Mouse (Mus musculus) embryonic facial prominence, embryonic 11.5 days (tissue): ENCODE data around the gene Rbp2. TPM values are rescaled to one million over a fixed set of nuclear protein-coding genes. Genes with fewer than 3 reads are reported as not detected.

Experiments used
- ATAC-seq: fragments of 200-750 bp; cut with Nextera tagmentation; replicated peaks from 2 replicates; pipeline ENCODE4 v1.8.0; 2017; ENCODE audit warnings: low read depth; ENCODE audit not compliant: insufficient number of reproducible peaks, low FRiP score, low TSS enrichment
- DNase-seq: peaks from one replicate; pipeline ENCODE4 v3.0.0-alpha.2; 2015; ENCODE audit warnings: low spot score
- H3K27ac ChIP-seq: fragments of 300-500 bp; sonication (generic); replicated peaks from 2 replicates; pipeline ENCODE4 v1.5.1; 2014; ENCODE audit warnings: mild to moderate bottlenecking, low read depth, low read length, control low read depth
- H3K27me3 ChIP-seq: fragments of 300-500 bp; sonication (generic); 2 replicates; pipeline ENCODE4 v1.6.1; 2014; ENCODE audit warnings: mild to moderate bottlenecking, low read length, moderate library complexity, mixed read lengths; ENCODE audit not compliant: control insufficient read depth, insufficient read depth
- H3K36me3 ChIP-seq: fragments of 300-500 bp; sonication (generic); replicated peaks from 2 replicates; pipeline ENCODE4 v1.6.1; 2014; ENCODE audit warnings: low read depth, mild to moderate bottlenecking, low read length, moderate library complexity, mixed read lengths; ENCODE audit not compliant: control insufficient read depth, insufficient read depth
- H3K4me1 ChIP-seq: fragments of 300-500 bp; sonication (generic); 2 replicates; pipeline ENCODE4 v1.6.1; 2014; ENCODE audit warnings: low read length, mixed read lengths; ENCODE audit not compliant: control insufficient read depth, insufficient read depth
- H3K4me2 ChIP-seq: fragments of 300-500 bp; sonication (generic); 2 replicates; pipeline ENCODE4 v1.6.1; 2014; ENCODE audit warnings: low read depth, mild to moderate bottlenecking, control low read depth, low read length, moderate library complexity
- H3K4me3 ChIP-seq: fragments of 300-500 bp; sonication (generic); 2 replicates; pipeline ENCODE4 v1.5.1; 2014; ENCODE audit warnings: low read depth, low read length, control low read depth
- H3K9ac ChIP-seq: fragments of 300-500 bp; sonication (generic); replicated peaks from 2 replicates; pipeline ENCODE4 v1.6.1; 2014; ENCODE audit warnings: mild to moderate bottlenecking, control low read depth, low read length
- H3K9me3 ChIP-seq: fragments of 300-500 bp; sonication (generic); replicated peaks from 2 replicates; pipeline ENCODE4 v1.6.1; 2016; ENCODE audit warnings: mild to moderate bottlenecking, low read length, inconsistent platforms, mixed read lengths; ENCODE audit not compliant: control insufficient read depth
- WGBS: fragments of 180-500 bp; shearing (Covaris S2); extraction: QIAGEN DNeasy Blood & Tissue Kit; methylation state at CpG from one replicate; pipeline ENCODE4 v1.1.7; 2014; 5-methylcytosine and 5-hydroxymethylcytosine counted together
- polyA plus RNA-seq: library from polyadenylated mRNA; unstranded; fragments of >200 nt; fragmentation: Nextera tagmentation; extraction: Ambion mirVana; gene quantifications from 2 replicates; pipeline ENCODE4 v1.2.1, GENCODE M21; 2014

Rbp2 gene
- 0.38 TPM in 1 of 2 replicates, not detected in the other for polyA plus RNA-seq

DNA sequence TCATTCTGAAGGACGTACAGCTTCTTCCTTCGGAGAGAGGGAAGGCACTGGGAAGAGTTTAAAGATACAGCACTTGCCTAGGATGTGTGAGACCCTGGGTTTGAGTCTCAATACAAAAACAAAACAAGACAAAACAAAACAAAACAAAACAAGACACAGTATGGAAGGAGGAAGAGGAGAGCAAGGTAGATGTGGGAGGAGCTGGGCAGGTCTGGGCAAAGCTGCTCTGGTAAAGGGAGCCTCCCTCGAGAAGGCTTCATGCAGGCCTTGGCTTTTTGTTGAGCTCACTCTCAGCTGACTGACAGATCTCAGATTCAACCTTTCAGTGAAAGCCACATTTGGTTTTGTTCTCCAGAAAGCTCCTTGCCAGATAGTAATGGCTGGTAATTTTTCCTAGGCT lies at the start of gene Rbp2:
Gene Rbp2 (plus strand): TSS at position 301 of the 400 bp plus-strand sequence.
- DNase-seq, result no peak
- Histone ChIP-seq H3K36me3 (no peaks in the 10 kb centered on the region), H3K4me2 (no peak within 1 kb of the TSS), H3K4me3 (no peak within 1 kb of the TSS), H3K27me3 (no peaks in the 10 kb centered on the region), H3K4me1 (no peaks in the 10 kb centered on the region), H3K9me3 (no peaks in the 10 kb centered on the region), H3K9ac (no peak within 1 kb of the TSS), H3K27ac (no peak within 1 kb of the TSS)
- ATAC-seq, result no peak
- 91% methylated on average over 3 of the region's 3 CpGs for WGBS

- H3K4me2 ChIP-seq, result no peak overlapping the region
- H3K9ac ChIP-seq, result no peak overlapping the region
- ATAC-seq, result no peak
- WGBS, result 84% methylated on average over 4 of the region's 4 CpGs
- no peak overlapping the region for H3K4me3 ChIP-seq
- no peaks in the 10 kb centered on the region; the same call in 1 of the 2 replicates for H3K36me3 ChIP-seq
- H3K9me3 ChIP-seq, result no peaks in the 10 kb centered on the region
- H3K27ac ChIP-seq, result no peak overlapping the region
- H3K27me3 ChIP-seq, result no peaks in the 10 kb centered on the region
- no peaks in the 10 kb centered on the region for H3K4me1 ChIP-seq
- no peak for DNase-seq
These were observed 48.1 kb upstream of the Rbp2 start for GRCm38 (mm10) chr9:98437819-98438218.

DNA sequence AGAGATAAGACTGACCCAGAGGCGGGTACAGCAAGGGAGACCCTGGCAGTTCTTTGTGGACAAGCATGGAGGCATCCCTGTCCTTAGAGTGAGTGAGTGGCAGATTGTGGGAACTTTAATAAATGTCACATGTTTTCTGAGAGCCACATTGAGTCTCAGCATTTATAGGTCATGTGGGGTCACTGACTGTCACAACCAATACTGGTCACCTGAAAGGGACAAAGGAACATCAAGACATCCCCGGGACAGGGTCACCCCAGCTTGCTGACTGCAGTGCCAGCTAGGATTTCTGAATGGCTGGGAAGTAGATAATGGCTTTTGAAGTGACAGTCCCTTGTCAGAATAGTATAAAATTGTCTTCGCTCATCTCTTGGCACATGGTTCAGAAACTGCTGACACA lies 46.8 kb upstream of the Rbp2 start:
- 47% methylated on average over 3 of the region's 3 CpGs for WGBS
- H3K36me3 ChIP-seq, result no peaks in the 10 kb centered on the region; the same call in 1 of the 2 replicates
- ATAC-seq, result no peak
- H3K9ac ChIP-seq, result no peak overlapping the region
- DNase-seq, result no peak
- no peak overlapping the region for H3K4me2 ChIP-seq
- H3K27me3 ChIP-seq, result no peaks in the 10 kb centered on the region
- no peak overlapping the region for H3K27ac ChIP-seq
- no peaks in the 10 kb centered on the region for H3K4me1 ChIP-seq
- no peak overlapping the region for H3K4me3 ChIP-seq
- H3K9me3 ChIP-seq, result no peaks in the 10 kb centered on the region

DNA sequence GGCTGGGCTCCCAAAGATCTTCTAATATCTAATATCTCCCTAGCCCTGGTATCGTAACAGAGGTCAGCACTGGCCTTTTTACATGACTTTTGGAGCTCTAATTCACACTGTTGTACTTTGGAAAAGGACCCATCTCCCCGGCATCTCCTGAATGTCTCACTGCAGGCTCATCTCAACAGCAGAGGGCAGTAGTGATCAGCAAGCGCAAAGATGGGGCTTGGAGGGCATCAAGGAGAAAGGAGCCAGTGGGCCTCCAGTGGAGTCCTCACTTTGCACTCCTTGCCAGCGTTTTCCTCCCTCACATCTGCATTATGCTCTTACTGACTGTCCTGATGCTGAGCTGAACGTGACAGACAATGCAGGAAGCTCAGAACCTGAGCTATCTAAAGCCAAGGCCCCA lies 43.3 kb upstream of the Rbp2 start:
- no peak overlapping the region for H3K9ac ChIP-seq
- 55% methylated on average over 5 of the region's 5 CpGs for WGBS
- DNase-seq, result peak; percentile 60
- no peaks in the 10 kb centered on the region for H3K27me3 ChIP-seq
- no peaks in the 10 kb centered on the region for H3K9me3 ChIP-seq
- H3K36me3 ChIP-seq, result peaks cover 3% of the 10 kb centered on the region
- H3K4me2 ChIP-seq, result no peak overlapping the region
- no peak overlapping the region for H3K27ac ChIP-seq
- H3K4me3 ChIP-seq, result no peak overlapping the region
- no peaks in the 10 kb centered on the region for H3K4me1 ChIP-seq
- no peak for ATAC-seq

DNA sequence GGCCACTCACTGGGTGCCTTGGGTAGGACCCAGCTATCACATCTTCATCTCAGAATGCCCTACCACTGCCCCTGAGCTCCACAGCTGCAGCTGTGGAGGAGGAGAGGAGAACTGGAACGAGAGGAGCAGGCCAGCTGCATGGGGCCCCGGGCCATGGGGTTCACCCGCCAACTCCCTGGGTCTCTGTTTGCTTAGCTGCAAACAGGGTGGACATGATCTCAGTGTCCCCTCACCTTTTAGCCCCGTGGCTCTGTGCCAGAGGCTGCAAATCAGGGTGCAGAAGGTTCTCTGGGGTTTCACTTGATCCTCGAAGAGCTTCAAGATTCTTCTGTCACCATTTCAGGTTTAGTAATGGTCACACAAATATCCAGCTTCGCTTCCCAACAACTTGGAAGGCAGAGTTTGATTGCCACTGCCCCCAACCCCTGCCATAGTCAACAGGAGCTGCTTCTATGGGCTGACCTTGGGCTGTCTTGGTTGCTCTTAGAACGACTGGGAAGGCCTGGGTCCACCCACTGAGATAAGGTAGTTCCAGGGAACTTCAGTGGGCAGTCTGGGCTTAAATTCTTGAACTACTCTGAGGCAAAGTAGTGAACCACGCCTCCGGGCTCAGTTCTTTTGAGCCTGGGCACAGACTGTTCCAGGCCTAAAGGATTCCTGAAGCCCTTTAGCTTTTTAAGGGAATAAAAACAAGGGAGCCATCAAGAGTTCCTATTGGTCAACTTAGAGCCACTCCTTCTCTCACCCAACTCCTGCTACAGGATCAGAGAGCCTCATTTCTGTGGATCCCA lies 40.4 kb upstream of the Rbp2 start:
- Histone ChIP-seq H3K4me2 (no peak overlapping the region), H3K4me1 (no peaks in the 10 kb centered on the region), H3K36me3 (peaks cover 3% of the 10 kb centered on the region), H3K27me3 (no peaks in the 10 kb centered on the region), H3K9ac (no peak overlapping the region), H3K9me3 (no peaks in the 10 kb centered on the region), H3K4me3 (no peak overlapping the region), H3K27ac (no peak overlapping the region)
- 75% methylated on average over 9 of the region's 9 CpGs for WGBS
- DNase-seq (no peak), ATAC-seq (no peak)

- ATAC-seq (no peak), DNase-seq (no peak)
- H3K9me3 ChIP-seq, result no peaks in the 10 kb centered on the region
- no peaks in the 10 kb centered on the region; the same call in 1 of the 2 replicates for H3K36me3 ChIP-seq
- no peak overlapping the region for H3K4me2 ChIP-seq
- WGBS, result 75% methylated on average over 1 of the region's 1 CpGs
- no peak overlapping the region for H3K9ac ChIP-seq
- no peaks in the 10 kb centered on the region for H3K27me3 ChIP-seq
- H3K4me3 ChIP-seq, result no peak overlapping the region
- no peaks in the 10 kb centered on the region for H3K4me1 ChIP-seq
- no peak overlapping the region for H3K27ac ChIP-seq
These were observed 34.9 kb upstream of the Rbp2 start for GRCm38 (mm10) chr9:98450976-98451375.

DNA sequence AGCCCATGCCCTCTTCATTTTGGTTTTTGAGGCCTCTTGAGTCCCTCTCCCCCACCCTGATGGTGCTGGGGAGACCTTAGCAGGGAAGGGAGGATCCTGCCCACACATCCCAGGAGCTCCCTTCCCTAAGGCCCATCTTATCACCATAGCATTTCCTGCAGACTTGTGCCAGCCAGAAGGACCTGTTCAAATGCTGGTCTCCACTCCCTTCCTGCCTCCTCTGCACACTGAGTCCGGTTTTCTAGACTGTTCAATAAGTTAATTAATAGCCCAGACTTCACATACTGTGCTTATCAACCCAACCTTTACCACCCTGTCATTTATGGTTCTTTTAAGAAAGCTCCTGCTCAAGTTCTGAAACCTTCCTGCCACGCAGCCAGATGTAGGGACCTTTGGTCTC lies 19.2 kb upstream of the Rbp2 start:
- no peak for ATAC-seq
- Histone ChIP-seq H3K27me3 (no peaks in the 10 kb centered on the region), H3K27ac (no peak overlapping the region), H3K4me3 (no peak overlapping the region), H3K4me2 (no peak overlapping the region), H3K9ac (no peak overlapping the region), H3K36me3 (no peaks in the 10 kb centered on the region), H3K4me1 (no peaks in the 10 kb centered on the region), H3K9me3 (no peaks in the 10 kb centered on the region)
- WGBS, result 82% methylated on average over 2 of the region's 2 CpGs
- DNase-seq, result no peak

DNA sequence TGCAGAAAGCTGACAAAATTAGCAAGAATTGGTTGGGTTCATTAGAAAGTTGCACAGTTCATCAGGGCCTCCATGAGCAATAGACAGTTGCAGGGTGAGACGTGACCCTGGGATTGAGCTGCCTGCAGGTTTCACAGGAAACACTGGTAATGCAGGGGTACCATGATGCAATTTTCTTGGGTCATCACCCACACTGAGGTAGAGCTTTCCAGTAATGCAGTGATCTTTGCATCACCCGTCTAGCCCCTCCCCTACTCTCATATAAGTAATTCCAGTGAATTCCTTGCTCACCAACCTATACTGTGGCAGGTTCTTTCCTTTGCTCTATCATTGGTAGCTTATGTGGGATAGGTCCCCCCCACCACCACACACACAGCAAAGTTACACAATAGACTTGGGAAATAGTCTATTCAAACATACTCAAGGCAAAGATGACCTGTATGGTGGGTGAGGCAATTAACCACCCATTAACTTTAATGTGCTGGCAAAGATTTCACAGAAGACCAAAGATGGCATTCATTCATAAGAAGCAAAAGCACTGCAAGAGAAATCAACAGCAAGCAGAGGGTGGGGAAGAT lies 5.7 kb upstream of the Rbp2 start:
- no peak overlapping the region for H3K9ac ChIP-seq
- H3K27me3 ChIP-seq, result no peaks in the 10 kb centered on the region
- WGBS, result 94% methylated on average over 2 of the region's 2 CpGs
- H3K4me2 ChIP-seq, result no peak overlapping the region
- H3K4me3 ChIP-seq, result no peak overlapping the region
- H3K9me3 ChIP-seq, result no peaks in the 10 kb centered on the region
- ATAC-seq (no peak), DNase-seq (no peak)
- H3K4me1 ChIP-seq, result no peaks in the 10 kb centered on the region
- H3K36me3 ChIP-seq, result no peaks in the 10 kb centered on the region
- no peak overlapping the region for H3K27ac ChIP-seq
